Mouse (Mus musculus) MEL (cell line): Measurements from ENCODE around the gene Tmem132c.
"Not testable (repeated sequence)": the region's sequence is repeated elsewhere in the genome, so short reads cannot be mapped to it uniquely, and the experiment has no call there.

ENCODE experiments used
- CTCF ChIP-seq, 3 experiments: IDR thresholded peaks in 2 of 3; conservative IDR thresholded peaks in 1 of 3; 2 replicates each; pipeline ENCODE4 v1.5.1; 2011 to 2012; ENCODE audit warnings: low read length in 3 of 3, low read depth in 2 of 3, mild to moderate bottlenecking in 2 of 3, improper control_type of control experiment in 1 of 3, inconsistent platforms in 1 of 3, mixed read lengths in 1 of 3, moderate library complexity in 1 of 3; ENCODE audit not compliant: control insufficient read depth in 1 of 3, insufficient read depth in 1 of 3, poor library complexity in 1 of 3, severe bottlenecking in 1 of 3
- EP300 ChIP-seq, 2 experiments: IDR thresholded peaks; 2 replicates each; pipeline ENCODE4 v1.6.1; 2011; ENCODE audit warnings: improper control_type of control experiment in 2 of 2, low read length in 2 of 2, low read depth in 1 of 2, mild to moderate bottlenecking in 1 of 2
- GATA1 ChIP-seq: IDR thresholded peaks from 2 replicates; pipeline ENCODE4 v1.6.1; 2011; ENCODE audit warnings: low read depth, low read length, improper control_type of control experiment
- HCFC1 ChIP-seq: IDR thresholded peaks from 2 replicates; pipeline ENCODE4 v1.6.1; 2012; ENCODE audit warnings: low read depth, mild to moderate bottlenecking, inconsistent platforms, low read length, improper control_type of control experiment, moderate library complexity
- MAX ChIP-seq: IDR thresholded peaks from 2 replicates; pipeline ENCODE4 v1.6.1; 2011; ENCODE audit warnings: low read length, improper control_type of control experiment
- MYC ChIP-seq: IDR thresholded peaks from 2 replicates; pipeline ENCODE4 v1.6.1; 2011; ENCODE audit warnings: low read depth, mild to moderate bottlenecking, low read length, improper control_type of control experiment, moderate library complexity
- NELFE ChIP-seq: IDR thresholded peaks from 2 replicates; pipeline ENCODE4 v1.6.1; 2011; ENCODE audit warnings: low read depth, low read length, improper control_type of control experiment
- POLR2AphosphoS5 ChIP-seq: IDR thresholded peaks from 2 replicates; pipeline ENCODE4 v1.6.1; 2012; ENCODE audit warnings: low read depth, borderline replicate concordance, mild to moderate bottlenecking, inconsistent platforms, low read length, moderate library complexity, mixed read lengths

DNA sequence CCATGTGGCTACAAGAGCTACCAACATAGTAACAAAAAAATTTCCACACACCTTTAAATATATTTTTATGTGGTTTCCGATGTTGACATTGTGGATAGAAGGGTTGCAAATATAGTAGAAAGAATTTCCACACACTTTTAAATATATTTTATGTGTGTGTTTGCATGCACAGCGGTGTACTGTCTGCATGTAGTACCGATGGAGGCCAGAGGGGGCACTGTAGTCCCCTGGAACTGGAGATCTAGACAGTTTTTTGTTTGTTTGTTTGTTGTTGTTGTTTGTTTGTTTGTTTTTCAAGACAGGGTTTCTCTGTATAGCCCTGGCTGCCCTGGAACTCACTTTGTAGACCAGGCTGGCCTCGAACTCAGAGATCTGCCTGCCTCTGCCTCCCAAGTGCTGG lies 116.3 kb downstream of the Tmem132c start:
- not testable (repeated sequence) for TF ChIP-seq GATA1; POLR2AphosphoS5; MAX; EP300 (IDR thresholded peaks at IDR 0.05; ENCODE audit: low read depth in 1 of 2, low read length in 2 of 2); NELFE; HCFC1; MYC
- TF ChIP-seq CTCF (IDR thresholded peaks at IDR 0.05 in 2 of 3, conservative IDR thresholded peaks at IDR 0.05 in 1 of 3; ENCODE audit: control insufficient read depth in 1 of 3, insufficient read depth in 1 of 3, low read depth in 2 of 3, low read length in 3 of 3, poor library complexity in 1 of 3, severe bottlenecking in 1 of 3) = peak; percentile 8 to 31 (median 31); a peak in 5 of 6 replicates
